Mouse (Mus musculus): Measurements from ENCODE around the gene Smoc1. TPM values are rescaled to one million over a fixed set of nuclear protein-coding genes. Genes with fewer than 3 reads are reported as not detected.

Smoc1 gene
- polyA plus RNA-seq, 1 experiment from 2014 or later: 9.2 TPM

GRCm38 (mm10) chr12:81055811-81056210 is 29.2 kb downstream of the Smoc1 start:
- Histone ChIP-seq H3K9ac (no peak overlapping the region), H3K4me1 (replicated peaks) (peaks cover 8% of the 10 kb centered on the region), H3K27ac (replicated peaks) (no peak overlapping the region), H3K27me3 (no peaks in the 10 kb centered on the region), H3K4me3 (no peak overlapping the region), H3K4me2 (no peak overlapping the region), H3K36me3 (no peaks in the 10 kb centered on the region), H3K9me3 (no peaks in the 10 kb centered on the region)
- ATAC-seq (ENCODE audit: low read depth): no peak
- 87% methylated on average over 2 of the region's 2 CpGs for WGBS

- WGBS: 70% methylated on average over 4 of the region's 4 CpGs
- peaks cover 8% of the 10 kb centered on the region for H3K4me1 ChIP-seq (replicated peaks)
Observed at GRCm38 (mm10) chr12:81057619-81058018, 31.0 kb downstream of the Smoc1 start.

GRCm38 (mm10) chr12:81058561-81058960 is 32.0 kb downstream of the Smoc1 start:
- Histone ChIP-seq H3K36me3 (no peaks in the 10 kb centered on the region), H3K27ac (replicated peaks) (no peak overlapping the region), H3K4me2 (no peak overlapping the region), H3K4me1 (replicated peaks) (peaks cover 8% of the 10 kb centered on the region), H3K9ac (no peak overlapping the region), H3K9me3 (no peaks in the 10 kb centered on the region), H3K27me3 (no peaks in the 10 kb centered on the region), H3K4me3 (no peak overlapping the region)
- no peak for ATAC-seq (ENCODE audit: low read depth)
- 92% methylated on average over 3 of the region's 3 CpGs for WGBS

More at GRCm38 (mm10) chr12:81057619-81058018, 31.0 kb downstream of the Smoc1 start:
- Histone ChIP-seq H3K9me3 (no peaks in the 10 kb centered on the region), H3K27me3 (no peaks in the 10 kb centered on the region), H3K4me3 (no peak overlapping the region), H3K27ac (replicated peaks) (no peak overlapping the region), H3K36me3 (no peaks in the 10 kb centered on the region), H3K4me2 (no peak overlapping the region), H3K9ac (no peak overlapping the region)
- ATAC-seq (ENCODE audit: low read depth): no peak

- no peak overlapping the region for H3K9ac ChIP-seq
- H3K36me3 ChIP-seq: no peaks in the 10 kb centered on the region
- no peak for ATAC-seq (ENCODE audit: low read depth)
- H3K27ac ChIP-seq (replicated peaks): no peak overlapping the region
- H3K4me2 ChIP-seq: no peak overlapping the region
- H3K4me3 ChIP-seq: no peak overlapping the region
- 67% methylated on average over 6 of the region's 6 CpGs for WGBS
- no peaks in the 10 kb centered on the region for H3K27me3 ChIP-seq
- H3K9me3 ChIP-seq: no peaks in the 10 kb centered on the region
- no peaks in the 10 kb centered on the region for H3K4me1 ChIP-seq (replicated peaks)
Observed at GRCm38 (mm10) chr12:81061831-81062361, 35.3 kb downstream of the Smoc1 start.

GRCm38 (mm10) chr12:81063336-81063955 is 36.8 kb downstream of the Smoc1 start:
- Histone ChIP-seq H3K4me3 (no peak overlapping the region), H3K36me3 (no peaks in the 10 kb centered on the region), H3K27ac (replicated peaks) (no peak overlapping the region), H3K9me3 (no peaks in the 10 kb centered on the region), H3K4me2 (no peak overlapping the region), H3K4me1 (replicated peaks) (no peaks in the 10 kb centered on the region), H3K27me3 (no peaks in the 10 kb centered on the region), H3K9ac (no peak overlapping the region)
- WGBS: 88% methylated on average over 6 of the region's 6 CpGs
- no peak for ATAC-seq (ENCODE audit: low read depth)

- no peak overlapping the region for H3K27ac ChIP-seq (replicated peaks)
- H3K4me1 ChIP-seq (replicated peaks): no peaks in the 10 kb centered on the region
- 76% methylated on average over 2 of the region's 2 CpGs for WGBS
- H3K36me3 ChIP-seq: 0 out of 2 replicates have a peak, but pooled peaks cover 4% of the 10 kb centered on the region
- no peak overlapping the region for H3K9ac ChIP-seq
- H3K27me3 ChIP-seq: no peaks in the 10 kb centered on the region
- ATAC-seq (ENCODE audit: low read depth): no peak
- no peak overlapping the region for H3K4me3 ChIP-seq
- H3K4me2 ChIP-seq: no peak overlapping the region
- H3K9me3 ChIP-seq: peaks cover 16% of the 10 kb centered on the region
Observed at GRCm38 (mm10) chr12:81074139-81074538, 47.5 kb downstream of the Smoc1 start.

- no peak overlapping the region for H3K4me3 ChIP-seq
- peaks cover 17% of the 10 kb centered on the region for H3K9me3 ChIP-seq
- no peak overlapping the region for H3K9ac ChIP-seq
- 73% methylated on average over 3 of the region's 3 CpGs for WGBS
- H3K36me3 ChIP-seq: 0 out of 2 replicates have a peak, but pooled peaks cover 4% of the 10 kb centered on the region
- no peak overlapping the region for H3K27ac ChIP-seq (replicated peaks)
- ATAC-seq (ENCODE audit: low read depth): no peak
- no peaks in the 10 kb centered on the region for H3K4me1 ChIP-seq (replicated peaks)
- no peaks in the 10 kb centered on the region for H3K27me3 ChIP-seq
- H3K4me2 ChIP-seq: no peak overlapping the region
Observed at GRCm38 (mm10) chr12:81074941-81075340, 48.3 kb downstream of the Smoc1 start.

GRCm38 (mm10) chr12:81077953-81078646 is 51.5 kb downstream of the Smoc1 start:
- 0 out of 2 replicates have a peak, but pooled peaks cover 4% of the 10 kb centered on the region for H3K36me3 ChIP-seq
- 93% methylated on average over 2 of the region's 2 CpGs for WGBS
- peaks cover 17% of the 10 kb centered on the region for H3K9me3 ChIP-seq
- no peak overlapping the region for H3K4me3 ChIP-seq
- ATAC-seq (ENCODE audit: low read depth): no peak
- H3K4me1 ChIP-seq (replicated peaks): no peaks in the 10 kb centered on the region
- H3K27me3 ChIP-seq: no peaks in the 10 kb centered on the region
- H3K9ac ChIP-seq: no peak overlapping the region
- no peak overlapping the region for H3K27ac ChIP-seq (replicated peaks)
- H3K4me2 ChIP-seq: no peak overlapping the region

- Histone ChIP-seq H3K4me2 (no peak overlapping the region), H3K27me3 (no peaks in the 10 kb centered on the region), H3K4me3 (no peak overlapping the region), H3K27ac (replicated peaks) (no peak overlapping the region), H3K4me1 (replicated peaks) (no peaks in the 10 kb centered on the region), H3K36me3 (0 out of 2 replicates have a peak, but pooled peaks cover 4% of the 10 kb centered on the region), H3K9ac (no peak overlapping the region), H3K9me3 (peaks cover 17% of the 10 kb centered on the region)
- WGBS: 81% methylated on average over 5 of the region's 5 CpGs
- ATAC-seq (ENCODE audit: low read depth): no peak
Observed at GRCm38 (mm10) chr12:81080345-81080744, 53.7 kb downstream of the Smoc1 start.

- WGBS: 79% methylated on average over 3 of the region's 3 CpGs
- H3K9ac ChIP-seq: no peak overlapping the region
- H3K4me3 ChIP-seq: no peak overlapping the region
- no peak overlapping the region for H3K27ac ChIP-seq (replicated peaks)
- 0 out of 2 replicates have a peak, but pooled peaks cover 4% of the 10 kb centered on the region for H3K36me3 ChIP-seq
- no peak for ATAC-seq (ENCODE audit: low read depth)
- peaks cover 17% of the 10 kb centered on the region for H3K9me3 ChIP-seq
- H3K4me2 ChIP-seq: no peak overlapping the region
- no peaks in the 10 kb centered on the region for H3K4me1 ChIP-seq (replicated peaks)
- no peaks in the 10 kb centered on the region for H3K27me3 ChIP-seq
Observed at GRCm38 (mm10) chr12:81081031-81081430, 54.4 kb downstream of the Smoc1 start.

- Histone ChIP-seq H3K36me3 (0 out of 2 replicates have a peak, but pooled peaks cover 4% of the 10 kb centered on the region), H3K4me1 (replicated peaks) (no peaks in the 10 kb centered on the region), H3K9ac (no peak overlapping the region), H3K27ac (replicated peaks) (no peak overlapping the region), H3K4me3 (no peak overlapping the region), H3K27me3 (no peaks in the 10 kb centered on the region), H3K4me2 (no peak overlapping the region), H3K9me3 (peaks cover 11% of the 10 kb centered on the region)
- no peak for ATAC-seq (ENCODE audit: low read depth)
- WGBS: 87% methylated on average over 5 of the region's 5 CpGs
Observed at GRCm38 (mm10) chr12:81083146-81083545, 56.5 kb downstream of the Smoc1 start.

- Histone ChIP-seq H3K4me3 (no peak overlapping the region), H3K27ac (replicated peaks) (no peak overlapping the region), H3K4me2 (no peak overlapping the region), H3K4me1 (replicated peaks) (no peaks in the 10 kb centered on the region), H3K9ac (no peak overlapping the region), H3K9me3 (no peaks in the 10 kb centered on the region), H3K36me3 (no peaks in the 10 kb centered on the region), H3K27me3 (no peaks in the 10 kb centered on the region)
- 88% methylated on average over 1 of the region's 1 CpGs for WGBS
- ATAC-seq (ENCODE audit: low read depth): no peak
Observed at GRCm38 (mm10) chr12:81085244-81085643, 58.6 kb downstream of the Smoc1 start.

All from neural tube, embryonic 13.5 days (tissue).